Mouse (Mus musculus): ENCODE measurements around the gene Mtmr14.

The Mtmr14 gene

GRCm38 (mm10) chr6:113272365-113272764 is 34.7 kb downstream of the Mtmr14 start:
- in situ Hi-C loops (cut with MboI, MseI): loop anchor here in 1 of 2 experiments (25.0 kb wide), 1 partner anchor 1560 kb away; no protein-coding TSS in a partner anchor

- in situ Hi-C loops (cut with MboI, MseI): no loop called here
Measured at GRCm38 (mm10) chr6:113276846-113277245, 39.2 kb downstream of the Mtmr14 start.

- in situ Hi-C loops (cut with MboI, MseI): no loop called here
Measured at GRCm38 (mm10) chr6:113281676-113282075, 44.0 kb downstream of the Mtmr14 start.

- in situ Hi-C loops (cut with MboI, MseI): no loop called here
Measured at GRCm38 (mm10) chr6:113282101-113282802, 44.6 kb downstream of the Mtmr14 start, which contains the start of gene Cpne9. Gene Cpne9 (plus strand): TSS chr6:113282307.

- in situ Hi-C loops (cut with MboI, MseI): no loop called here
Measured at GRCm38 (mm10) chr6:113282969-113283368, 45.3 kb downstream of the Mtmr14 start.

GRCm38 (mm10) chr6:113283500-113283899 is 45.9 kb downstream of the Mtmr14 start:
- in situ Hi-C loops (cut with MboI, MseI): no loop called here

- in situ Hi-C loops (cut with MboI, MseI): no loop called here
Measured at GRCm38 (mm10) chr6:113284931-113285330, 47.3 kb downstream of the Mtmr14 start.

GRCm38 (mm10) chr6:113286316-113286715 is 48.7 kb downstream of the Mtmr14 start:
- in situ Hi-C loops (cut with MboI, MseI): no loop called here

- in situ Hi-C loops (cut with MboI, MseI): no loop called here
Measured at GRCm38 (mm10) chr6:113287236-113287635, 49.6 kb downstream of the Mtmr14 start.

- in situ Hi-C loops (cut with MboI, MseI): no loop called here
Measured at GRCm38 (mm10) chr6:113289346-113289745, 51.7 kb downstream of the Mtmr14 start.

GRCm38 (mm10) chr6:113290346-113290745 is 52.7 kb downstream of the Mtmr14 start:
- in situ Hi-C loops (cut with MboI, MseI): no loop called here

- in situ Hi-C loops (cut with MboI, MseI): no loop called here
Measured at GRCm38 (mm10) chr6:113292938-113293337, 55.3 kb downstream of the Mtmr14 start.

- in situ Hi-C loops (cut with MboI, MseI): no loop called here
Measured at GRCm38 (mm10) chr6:113296046-113296445, 58.4 kb downstream of the Mtmr14 start.

GRCm38 (mm10) chr6:113296639-113297038 is 59.0 kb downstream of the Mtmr14 start:
- in situ Hi-C loops (cut with MboI, MseI): no loop called here

- in situ Hi-C loops (cut with MboI, MseI): loop anchor here (5.0 to 10.0 kb wide), 3 partner anchors 59 to 259 kb away; partner anchors contain the start of gene Thumpd3 (in 1 of the 2)
Measured at GRCm38 (mm10) chr6:113301350-113301749, 63.7 kb downstream of the Mtmr14 start.

GRCm38 (mm10) chr6:113302258-113302657 is 64.6 kb downstream of the Mtmr14 start:
- in situ Hi-C loops (cut with MboI, MseI): loop anchor here (5.0 to 10.0 kb wide), 3 partner anchors 60 to 260 kb away; partner anchors contain the start of gene Thumpd3 (in 1 of the 2)

- in situ Hi-C loops (cut with MboI, MseI): loop anchor here in 1 of 2 experiments (10.0 kb wide), 1 partner anchor 262 kb away; the partner anchor contains the start of gene Thumpd3
Measured at GRCm38 (mm10) chr6:113306322-113306985, 68.8 kb downstream of the Mtmr14 start.

GRCm38 (mm10) chr6:113306986-113307349 is 69.3 kb downstream of the Mtmr14 start, which contains the start of gene Brpf1:
Gene Brpf1 (plus strand): TSS chr6:113307137.
- in situ Hi-C loops (cut with MboI, MseI): loop anchor here in 1 of 2 experiments (10.0 kb wide), 1 partner anchor 262 kb away; the partner anchor contains the start of gene Thumpd3

GRCm38 (mm10) chr6:113307481-113308121 is 70.0 kb downstream of the Mtmr14 start:
- in situ Hi-C loops (cut with MboI, MseI): loop anchor here in 1 of 2 experiments (10.0 kb wide), 1 partner anchor 263 kb away; the partner anchor contains the start of gene Thumpd3

- in situ Hi-C loops (cut with MboI, MseI): loop anchor here in 1 of 2 experiments (10.0 kb wide), 1 partner anchor 263 kb away; the partner anchor contains the start of gene Thumpd3
Measured at GRCm38 (mm10) chr6:113308141-113308540, 70.5 kb downstream of the Mtmr14 start.

GRCm38 (mm10) chr6:113315972-113316371 is 78.3 kb downstream of the Mtmr14 start:
- in situ Hi-C loops (cut with MboI, MseI): loop anchor here (10.0 kb wide), 2 partner anchors 181 to 389 kb away; no protein-coding TSS in a partner anchor
